Mouse (Mus musculus): ENCODE measurements around the gene Hopx.

GRCm38 (mm10) chr5:77162566-77162965 lies 47.6 kb upstream of the Hopx start:
- TF ChIP-seq CTCF (IDR thresholded peaks at IDR 0.05; ENCODE audit: extremely low read depth, insufficient read depth, low read length) (no peak), POLR2A (IDR thresholded peaks at IDR 0.05; ENCODE audit: extremely low read depth, insufficient read depth, low read length) (no peak)

Measured in cortical plate, adult 2 months (tissue).